Mouse (Mus musculus): ENCODE data around the gene Fam20b.

The Fam20b gene

GRCm38 (mm10) chr1:156718950-156719805 is at the start of gene Fam20b:
TSS of gene Fam20b (minus strand) at chr1:156719086.
- peak; percentile 97 to 98 for DNase-seq (ENCODE audit: low spot score in 2 of 2)

- DNase-seq (ENCODE audit: low spot score in 2 of 2): no peak
These were observed 46.4 kb upstream of the Fam20b start for GRCm38 (mm10) chr1:156765311-156765710.

- DNase-seq (ENCODE audit: low spot score in 2 of 2): no peak
These were observed 45.7 kb upstream of the Fam20b start for GRCm38 (mm10) chr1:156764584-156764983.

GRCm38 (mm10) chr1:156763280-156763679 is 44.4 kb upstream of the Fam20b start:
- no peak for DNase-seq (ENCODE audit: low spot score in 2 of 2)

DNA sequence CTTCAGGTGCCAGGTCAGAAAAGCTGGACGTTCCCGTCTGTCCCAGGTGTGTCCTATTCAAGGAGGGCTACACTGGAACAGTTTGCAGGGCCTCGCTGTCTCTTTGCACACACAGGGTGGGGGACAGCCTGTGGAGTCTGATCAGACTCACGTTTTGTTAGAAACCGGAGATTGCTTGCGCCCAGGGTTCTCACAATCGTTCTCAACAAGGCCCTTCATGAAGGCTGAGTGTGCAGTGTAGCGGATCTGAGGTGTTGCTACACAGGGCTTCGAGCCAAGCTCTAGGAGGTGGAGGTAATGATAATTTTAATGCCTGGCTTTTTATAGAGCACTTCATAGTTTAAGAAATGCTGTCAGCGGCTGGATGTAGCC is 42.5 kb upstream of the Fam20b start:
- no peak for DNase-seq (ENCODE audit: low spot score in 2 of 2)

GRCm38 (mm10) chr1:156760549-156761429 is 41.9 kb upstream of the Fam20b start:
- no peak for DNase-seq (ENCODE audit: low spot score in 2 of 2)

- no peak for DNase-seq (ENCODE audit: low spot score in 2 of 2)
These were observed 39.4 kb upstream of the Fam20b start for GRCm38 (mm10) chr1:156758326-156758725.

- no peak for DNase-seq (ENCODE audit: low spot score in 2 of 2)
These were observed 35.9 kb upstream of the Fam20b start for GRCm38 (mm10) chr1:156754608-156755413.

DNA sequence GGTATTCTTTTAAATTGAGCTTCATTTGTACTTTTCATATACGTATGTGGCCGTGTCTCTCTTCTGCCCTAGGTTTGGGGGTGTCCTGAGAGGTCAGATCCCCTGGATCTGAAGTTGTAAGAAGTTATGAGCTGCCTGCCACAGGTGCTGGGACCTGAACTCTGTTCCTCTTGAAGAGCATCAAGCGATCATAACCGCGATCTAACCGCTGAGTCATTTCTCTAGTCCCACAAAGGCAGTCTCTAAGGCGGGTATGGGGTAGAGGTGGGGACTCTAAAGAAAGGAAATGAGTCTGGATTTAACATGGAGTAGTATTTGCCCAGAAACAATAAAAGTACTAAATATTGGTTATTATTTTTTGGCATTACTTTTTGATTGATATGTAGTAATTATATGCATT is 34.1 kb upstream of the Fam20b start:
- no peak for DNase-seq (ENCODE audit: low spot score in 2 of 2)

- DNase-seq (ENCODE audit: low spot score in 2 of 2): peak; percentile 58 to 87
These were observed 33.3 kb upstream of the Fam20b start for GRCm38 (mm10) chr1:156752020-156752724.

GRCm38 (mm10) chr1:156750261-156750660 is 31.4 kb upstream of the Fam20b start:
- DNase-seq (ENCODE audit: low spot score in 2 of 2): no peak

DNA sequence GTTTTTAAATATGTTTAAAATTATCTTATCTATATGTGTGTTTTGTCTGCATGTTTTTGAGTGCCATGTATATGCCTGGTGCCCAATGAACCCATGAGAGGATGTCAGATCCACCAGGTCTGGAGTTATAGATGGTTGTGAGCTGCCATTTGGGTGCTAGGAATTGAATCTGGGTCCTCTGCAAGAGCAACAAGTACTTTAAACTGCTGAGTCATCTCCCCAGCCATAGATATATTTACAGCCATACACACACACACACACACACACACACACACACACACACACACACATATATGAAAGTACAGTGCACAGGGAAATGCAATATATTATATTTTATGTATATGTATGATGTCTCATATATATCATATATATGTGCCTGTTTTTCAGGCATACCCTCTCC is 30.2 kb upstream of the Fam20b start:
- no peak for DNase-seq (ENCODE audit: low spot score in 2 of 2)

GRCm38 (mm10) chr1:156748435-156749005 is 29.6 kb upstream of the Fam20b start:
- DNase-seq (ENCODE audit: low spot score in 2 of 2): no peak

- no peak for DNase-seq (ENCODE audit: low spot score in 2 of 2)
These were observed 26.4 kb upstream of the Fam20b start for GRCm38 (mm10) chr1:156745188-156745810.

DNA sequence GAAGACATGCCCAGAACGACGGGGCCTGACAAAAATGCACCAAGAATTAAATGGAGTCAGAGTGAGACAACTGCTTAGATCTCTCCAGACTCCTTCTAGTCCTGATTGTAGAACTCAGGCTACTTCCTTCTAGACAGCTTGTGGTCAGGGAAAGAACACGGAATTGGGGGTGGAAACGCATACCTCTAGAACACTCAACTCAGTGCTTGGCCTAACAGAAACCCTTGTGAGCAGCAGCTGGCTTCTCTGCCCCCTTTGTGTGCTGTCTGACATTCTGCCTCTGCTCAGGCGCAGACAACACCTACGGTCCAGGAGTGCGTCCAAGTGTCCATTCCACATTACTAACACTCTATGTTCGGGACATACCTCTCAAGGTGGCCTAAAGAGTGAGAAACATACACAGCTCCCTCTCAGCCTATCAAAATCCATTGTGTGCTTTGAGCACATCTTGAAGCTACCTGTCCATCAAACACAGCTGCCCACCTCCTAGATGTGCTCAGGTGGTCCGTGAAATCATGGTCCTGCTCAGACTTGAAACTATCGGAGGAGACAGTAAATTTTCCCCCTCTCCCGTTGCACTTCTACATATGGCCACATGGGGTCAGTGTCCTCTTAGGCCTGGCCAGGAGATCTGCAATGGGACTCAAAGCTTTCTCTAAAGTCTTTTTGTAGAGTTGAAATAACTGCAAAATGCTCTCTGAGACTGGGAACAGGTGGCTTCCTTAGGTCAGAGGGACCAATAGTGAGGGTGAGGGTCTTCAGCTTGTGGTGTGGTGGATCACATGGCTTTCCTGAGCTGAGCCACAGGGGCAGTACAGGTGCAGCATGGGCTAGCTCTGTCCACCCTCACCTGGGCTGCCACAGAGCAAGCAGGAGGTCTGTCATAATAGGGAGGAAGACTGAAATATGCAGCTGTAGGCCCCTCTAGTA is 22.9 kb upstream of the Fam20b start:
- DNase-seq (ENCODE audit: low spot score in 2 of 2): peak; percentile 42 to 68

- DNase-seq (ENCODE audit: low spot score in 2 of 2): no peak
These were observed 16.9 kb upstream of the Fam20b start for GRCm38 (mm10) chr1:156735788-156736187.

- DNase-seq (ENCODE audit: low spot score in 2 of 2): no peak
These were observed 15.1 kb upstream of the Fam20b start for GRCm38 (mm10) chr1:156734019-156734418.

GRCm38 (mm10) chr1:156733559-156733958 is 14.7 kb upstream of the Fam20b start:
- DNase-seq (ENCODE audit: low spot score in 2 of 2): no peak

- DNase-seq (ENCODE audit: low spot score in 2 of 2): no peak
These were observed 14.1 kb upstream of the Fam20b start for GRCm38 (mm10) chr1:156732996-156733395.
